Mouse (Mus musculus): ENCODE measurements around the gene Wdr78. TPM values are rescaled to one million over a fixed set of nuclear protein-coding genes. Genes with fewer than 3 reads are reported as not detected.

Wdr78 gene
- polyA plus RNA-seq (2012; rRNA removed; ENCODE audit: low replicate concordance): 0.78 and 1.8 TPM in 2 replicates

DNA sequence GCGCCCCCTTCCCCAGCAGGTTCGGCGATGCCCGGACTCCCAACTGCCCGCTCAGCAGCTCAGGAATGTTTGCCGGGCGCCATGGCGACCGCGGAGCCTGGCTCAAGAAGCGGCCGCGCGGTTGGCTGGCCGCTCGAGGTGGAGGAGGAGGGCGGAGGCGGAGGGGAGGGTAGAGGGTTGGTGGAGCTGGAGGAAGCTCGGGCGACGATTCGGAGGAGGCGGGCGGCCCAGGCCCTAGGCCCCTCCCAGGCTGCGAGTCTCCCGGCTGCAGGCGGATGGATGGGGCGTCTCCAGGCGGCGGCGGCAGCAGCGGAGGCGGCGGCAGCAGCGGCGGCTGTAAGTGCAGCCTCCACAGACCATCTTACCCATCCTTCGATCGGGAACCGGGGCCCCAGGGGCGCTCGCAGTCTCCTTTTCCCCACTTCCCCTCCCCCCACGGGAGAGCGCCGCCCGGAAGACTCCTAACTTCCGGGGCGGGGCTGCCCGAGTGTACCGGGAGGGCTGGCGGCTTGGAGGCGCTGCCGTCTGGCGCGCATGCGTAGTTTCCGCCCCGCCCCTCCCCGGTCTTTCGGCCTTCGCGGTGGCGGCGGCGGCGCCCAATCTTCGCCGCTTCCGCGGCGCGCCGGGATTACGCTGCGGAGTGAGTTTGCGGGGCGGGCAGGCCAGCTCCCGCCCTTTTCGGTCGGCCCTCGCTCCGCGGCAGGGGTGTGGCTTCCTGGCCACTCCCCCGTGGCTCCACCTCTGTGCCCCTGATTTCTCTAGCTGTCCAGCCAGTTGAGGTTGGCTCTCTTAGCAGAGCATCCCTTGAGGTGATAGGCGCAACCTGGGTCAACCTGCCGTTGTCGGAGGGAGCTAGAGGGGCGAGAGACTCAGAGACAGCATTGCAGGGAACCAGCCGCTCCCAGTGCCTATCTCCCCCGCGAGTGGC lies at the start of gene Wdr78, which contains the start of gene Mier1:
Gene Wdr78, minus strand, starts transcription at position 372 of the 928 bp plus-strand sequence.
Gene Mier1, plus strand, starts transcription at position 207 of the 928 bp plus-strand sequence.

DNA sequence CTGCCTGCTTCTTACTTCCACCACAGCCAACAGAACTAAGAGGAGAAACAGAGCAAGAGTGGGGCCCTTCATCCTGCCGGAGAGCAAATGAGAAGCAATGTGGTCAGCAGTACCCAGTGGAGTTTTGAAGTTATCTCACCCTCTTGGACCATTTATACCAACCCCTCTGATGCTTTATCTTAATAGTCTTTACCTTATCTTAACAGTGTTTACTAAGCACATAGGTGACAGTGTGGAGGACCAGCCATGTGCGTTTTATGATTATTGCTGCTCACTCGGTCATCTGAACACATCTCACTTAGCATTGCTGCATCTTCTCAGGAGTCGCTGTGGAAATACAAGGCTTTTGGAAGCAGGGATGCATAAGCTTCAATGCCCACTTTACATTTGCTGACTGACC lies 87.7 kb downstream of the Wdr78 start, which contains the start of gene Insl5:
Gene Insl5, minus strand, starts transcription at position 222 of the 400 bp plus-strand sequence.

Other genes starting within 250 kb of the Wdr78 start
- not detected in 2 replicates for gene Tctex1d1, start 135.9 kb downstream of the Wdr78 start, polyA plus RNA-seq (2012; rRNA removed; ENCODE audit: low replicate concordance)
- 0.55 TPM in 1 of 2 replicates, not detected in the other for gene Insl5, start 87.7 kb downstream of the Wdr78 start, polyA plus RNA-seq (2012; rRNA removed; ENCODE audit: low replicate concordance)
- gene Mier1, start 165 bp downstream of the Wdr78 start, polyA plus RNA-seq (2012; rRNA removed; ENCODE audit: low replicate concordance): 8.6 and 12.2 TPM in 2 replicates
- 1.5 and 4.2 TPM in 2 replicates for gene Slc35d1, start 100.6 kb upstream of the Wdr78 start, polyA plus RNA-seq (2012; rRNA removed; ENCODE audit: low replicate concordance)
- gene 4921539E11Rik, start 176.3 kb upstream of the Wdr78 start, polyA plus RNA-seq (2012; rRNA removed; ENCODE audit: low replicate concordance): not detected in 2 replicates
- 11.4 and 12.3 TPM in 2 replicates for gene Oma1, start 199.3 kb upstream of the Wdr78 start, polyA plus RNA-seq (2012; rRNA removed; ENCODE audit: low replicate concordance)

All from mammary gland, adult 2 months (tissue).